Mouse (Mus musculus) spleen, adult 2 months (tissue): ENCODE measurements around the gene Stambpl1.

ENCODE experiments used
- CTCF ChIP-seq: fragments of 200-500 bp; IDR thresholded peaks from 2 replicates; pipeline ENCODE4 v1.5.1; 2011; ENCODE audit warnings: mild to moderate bottlenecking, inconsistent platforms; ENCODE audit not compliant: insufficient read depth, insufficient read length, insufficient replicate concordance; ENCODE audit errors: extremely low read depth
- POLR2A ChIP-seq: fragments of 200-500 bp; IDR thresholded peaks from 2 replicates; pipeline ENCODE4 v1.6.1; 2011; ENCODE audit warnings: low read depth, low read length, inconsistent platforms

GRCm38 (mm10) chr19:34284383-34284782, 92.4 kb downstream of the Stambpl1 start:
- TF ChIP-seq POLR2A (no peak), CTCF (no peak)
